Mouse (Mus musculus) cortical plate, adult 2 months (tissue): ENCODE measurements at regions not wholly inside any gene's neighbourhood (a gene's known extent, or its start where the extent isn't known, plus 50 kb on each side); places are given as distances from the start of the nearest gene placed in this dataset.

Experiments used
- H3K27ac ChIP-seq: fragments of 200-500 bp; 2 replicates; pipeline ENCODE4 v1.5.1; 2012; ENCODE audit warnings: low read length, control low read depth, inconsistent platforms; ENCODE audit not compliant: insufficient read depth
- H3K4me1 ChIP-seq: fragments of 200-500 bp; 2 replicates; pipeline ENCODE4 v1.6.1; 2011; ENCODE audit warnings: low read length; ENCODE audit not compliant: control insufficient read depth, insufficient read depth
- H3K4me3 ChIP-seq: fragments of 200-500 bp; 2 replicates; pipeline ENCODE4 v1.5.1; 2011; ENCODE audit warnings: mild to moderate bottlenecking, low read length, control low read depth; ENCODE audit not compliant: insufficient read depth
- CTCF ChIP-seq: fragments of 200-500 bp; IDR thresholded peaks from 2 replicates; pipeline ENCODE4 v1.5.1; 2011; ENCODE audit warnings: mild to moderate bottlenecking, control low read depth, low read length; ENCODE audit not compliant: insufficient read depth; ENCODE audit errors: extremely low read depth
- POLR2A ChIP-seq: fragments of 200-500 bp; IDR thresholded peaks from 2 replicates; pipeline ENCODE4 v1.6.1; 2011; ENCODE audit warnings: mild to moderate bottlenecking, low read length, control low read depth; ENCODE audit not compliant: insufficient read depth; ENCODE audit errors: extremely low read depth

DNA sequence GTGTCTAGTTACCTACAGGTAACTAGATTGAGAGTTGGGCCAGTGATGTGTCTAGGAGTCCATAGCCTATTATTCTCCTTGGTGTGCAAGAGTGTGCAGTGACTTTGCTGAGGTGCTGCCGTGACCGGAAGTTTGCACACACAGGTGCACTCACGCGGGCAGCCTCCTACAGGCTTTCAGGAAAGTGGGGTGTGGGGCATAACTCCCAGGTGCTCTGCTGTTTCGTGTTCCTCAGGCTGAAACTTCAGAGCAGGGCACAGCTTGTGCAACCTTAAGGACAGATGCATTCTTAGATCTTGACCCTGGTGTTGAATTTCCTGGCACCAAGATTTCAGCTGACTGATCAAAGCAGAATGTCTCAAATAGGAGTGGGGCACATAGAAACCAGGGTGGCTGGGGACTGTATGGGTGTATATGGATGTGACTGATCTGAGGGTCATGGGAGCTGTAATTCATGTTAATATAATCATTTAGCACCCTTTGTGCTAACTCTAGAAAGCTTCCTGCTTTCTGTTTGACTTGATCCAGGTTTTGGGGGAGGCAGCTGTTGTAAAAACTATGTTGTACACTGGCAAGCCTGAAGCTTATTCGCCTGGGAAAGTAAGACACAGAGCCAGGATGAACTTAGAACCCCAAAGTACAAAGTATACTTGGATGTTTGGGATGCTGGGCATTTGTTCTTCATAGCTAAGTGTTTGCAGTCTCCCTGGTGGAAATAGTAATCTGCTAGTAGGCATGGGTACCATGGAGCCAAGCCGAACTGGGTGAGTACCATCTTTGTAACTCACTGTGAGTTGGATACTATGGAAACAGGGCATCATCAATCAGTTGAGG, 1234.6 kb upstream of the A1bg start:
- TF ChIP-seq POLR2A (no peak), CTCF (no peak)

GRCm38 (mm10) chr15:62153222-62153621, 1230.4 kb upstream of the A1bg start:
- Histone ChIP-seq H3K4me3 (no peak overlapping the region), H3K4me1 (no peaks in the 10 kb centered on the region), H3K27ac (no peak overlapping the region)
- TF ChIP-seq POLR2A, result no peak
- TF ChIP-seq CTCF, result no peak

More for the DNA sequence above, 1234.6 kb upstream of the A1bg start:
- Histone ChIP-seq H3K4me1 (no peaks in the 10 kb centered on the region), H3K27ac (no peak overlapping the region), H3K4me3 (no peak overlapping the region)

- H3K4me3 ChIP-seq, result no peak overlapping the region
- H3K4me1 ChIP-seq, result no peaks in the 10 kb centered on the region
- no peak overlapping the region for H3K27ac ChIP-seq
- TF ChIP-seq CTCF (no peak), POLR2A (no peak)
Observed at GRCm38 (mm10) chr15:62152133-62152532, 1229.3 kb upstream of the A1bg start.

DNA sequence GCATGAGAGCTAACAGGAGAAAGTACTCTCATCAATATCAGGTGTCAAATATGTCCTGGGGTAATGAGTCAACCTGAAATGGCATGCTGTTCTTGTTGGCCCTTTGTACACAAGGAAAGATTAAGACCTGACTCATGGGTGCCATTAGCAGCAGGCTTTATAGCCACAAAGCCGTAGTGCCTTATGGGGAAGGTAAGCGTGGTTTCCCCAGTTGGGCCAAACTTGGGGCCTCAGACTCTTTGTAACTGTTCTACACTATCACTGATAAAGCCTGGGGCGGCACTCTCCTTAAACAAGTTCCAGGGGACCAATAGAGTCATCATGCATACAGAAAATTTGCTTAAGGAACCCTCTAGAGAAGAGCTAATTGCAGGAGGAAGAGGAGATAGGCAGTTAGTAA, 1228.9 kb upstream of the A1bg start:
- H3K4me3 ChIP-seq, result no peak overlapping the region
- no peak for TF ChIP-seq CTCF
- TF ChIP-seq POLR2A, result no peak
- no peak overlapping the region for H3K27ac ChIP-seq
- H3K4me1 ChIP-seq, result no peaks in the 10 kb centered on the region

DNA sequence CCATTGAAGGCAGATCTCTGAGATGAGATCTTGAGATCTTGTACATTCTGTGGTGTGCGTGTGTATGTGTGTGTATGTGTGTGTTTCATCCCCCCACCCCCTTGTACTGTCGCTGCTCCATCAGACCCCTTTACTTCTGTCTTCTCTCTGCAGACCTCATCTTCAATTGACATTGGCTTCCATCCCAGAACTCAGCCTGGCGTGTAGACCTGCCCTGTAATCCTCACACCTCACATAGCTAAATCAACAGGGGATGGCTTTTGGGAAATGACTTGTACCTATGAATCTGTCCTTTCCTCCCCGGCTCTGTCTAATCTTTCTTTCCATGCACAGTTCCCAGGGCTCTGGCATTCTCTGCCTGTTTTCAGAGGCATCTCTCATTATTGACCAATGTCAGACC, 1227.5 kb upstream of the A1bg start:
- TF ChIP-seq CTCF, result no peak
- Histone ChIP-seq H3K4me3 (no peak overlapping the region), H3K4me1 (peaks cover 1% of the 10 kb centered on the region; the same call in 1 of the 2 replicates), H3K27ac (no peak overlapping the region)

DNA sequence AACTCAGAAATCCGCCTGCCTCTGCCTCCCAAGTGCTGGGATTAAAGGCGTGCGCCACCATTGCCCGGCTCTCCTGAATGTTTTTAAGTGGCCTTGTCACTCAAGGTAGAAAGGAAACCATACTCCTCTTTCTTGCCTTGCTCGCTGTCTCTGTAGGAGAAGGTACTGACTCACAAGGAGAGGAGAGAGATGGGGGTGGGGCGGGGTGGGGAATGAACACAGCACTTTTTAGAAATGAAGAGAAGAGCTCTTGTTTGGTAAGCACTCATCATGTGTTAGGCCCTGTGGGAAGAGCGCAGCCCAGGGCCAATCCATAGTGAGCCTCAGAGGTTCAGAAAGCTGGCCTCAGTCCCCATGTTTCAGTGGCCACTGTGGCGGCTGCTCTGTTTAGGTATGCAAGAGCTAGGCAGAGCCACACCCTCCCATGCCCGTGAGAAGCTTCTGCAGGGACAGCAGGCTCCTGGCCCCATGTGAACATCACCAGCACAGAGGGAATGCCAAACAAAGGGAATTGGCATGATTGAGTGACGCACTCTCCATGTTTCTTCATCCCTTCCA, 1225.9 kb upstream of the A1bg start:
- TF ChIP-seq CTCF (no peak), POLR2A (no peak)
- Histone ChIP-seq H3K4me3 (no peak overlapping the region), H3K27ac (no peak overlapping the region), H3K4me1 (peaks cover 5% of the 10 kb centered on the region; the same call in 1 of the 2 replicates)

GRCm38 (mm10) chr15:62147343-62147953, 1224.6 kb upstream of the A1bg start:
- TF ChIP-seq POLR2A, result no peak

GRCm38 (mm10) chr15:62145643-62146285, 1223.0 kb upstream of the A1bg start:
- Histone ChIP-seq H3K4me3 (no peak overlapping the region), H3K27ac (no peak overlapping the region), H3K4me1 (peaks cover 5% of the 10 kb centered on the region; the same call in 1 of the 2 replicates)
- TF ChIP-seq CTCF, result no peak
- TF ChIP-seq POLR2A, result no peak

More at GRCm38 (mm10) chr15:62147343-62147953, 1224.6 kb upstream of the A1bg start:
- H3K4me3 ChIP-seq, result no peak overlapping the region
- peaks cover 5% of the 10 kb centered on the region; the same call in 1 of the 2 replicates for H3K4me1 ChIP-seq
- no peak overlapping the region for H3K27ac ChIP-seq

DNA sequence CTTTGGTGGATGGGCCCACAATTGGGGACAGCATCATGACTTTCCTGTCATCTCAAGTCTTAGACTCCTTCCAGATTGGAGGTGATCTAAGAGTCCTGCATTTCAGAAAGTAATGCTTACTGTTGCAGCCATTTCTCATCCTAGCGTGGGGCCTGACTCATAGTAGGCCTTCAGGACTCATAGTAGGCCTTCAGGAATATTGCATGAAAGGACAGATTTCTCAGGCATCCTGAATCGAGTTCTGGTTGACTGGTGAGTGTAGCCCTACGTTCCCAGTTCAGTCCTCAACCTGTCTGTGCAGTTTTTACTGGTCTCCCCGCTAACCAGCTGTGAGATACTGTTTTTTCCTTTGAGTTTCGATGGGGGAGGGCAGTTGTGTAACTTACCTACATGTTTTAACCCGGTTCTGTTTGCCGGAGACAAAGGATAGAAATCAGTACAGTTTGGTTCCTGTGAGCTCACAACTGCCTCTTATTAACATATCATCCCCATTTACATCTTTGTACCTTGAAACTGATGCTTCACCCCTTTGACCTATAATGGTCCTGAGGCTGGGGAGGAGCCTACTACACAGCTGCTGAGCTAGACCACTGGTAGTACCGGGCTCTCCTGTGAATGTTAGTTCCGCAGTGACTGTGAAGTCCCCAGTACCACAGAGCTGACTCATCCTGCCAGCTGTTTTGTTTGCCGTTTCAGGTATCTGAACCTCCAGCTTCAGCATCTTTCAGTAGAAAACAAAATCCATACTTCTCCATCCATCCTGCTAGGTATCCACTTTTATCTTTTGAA, 1222.2 kb upstream of the A1bg start:
- H3K27ac ChIP-seq, result peak overlapping the region; percentile 15; the same call in 1 of the 2 replicates
- no peak for TF ChIP-seq POLR2A
- no peak for TF ChIP-seq CTCF
- peaks cover 5% of the 10 kb centered on the region; the same call in 1 of the 2 replicates for H3K4me1 ChIP-seq
- no peak overlapping the region for H3K4me3 ChIP-seq
